Mouse (Mus musculus) lung, postnatal 10 days (tissue): ENCODE measurements around the gene Slc25a41.

Experiments
- DNase-seq: peaks from one replicate; pipeline ENCODE4 v3.0.0; 2021

The Slc25a41 gene

GRCm38 (mm10) chr17:57038978-57039377 lies 2.5 kb downstream of the Slc25a41 start:
- DNase-seq, result no peak

DNA sequence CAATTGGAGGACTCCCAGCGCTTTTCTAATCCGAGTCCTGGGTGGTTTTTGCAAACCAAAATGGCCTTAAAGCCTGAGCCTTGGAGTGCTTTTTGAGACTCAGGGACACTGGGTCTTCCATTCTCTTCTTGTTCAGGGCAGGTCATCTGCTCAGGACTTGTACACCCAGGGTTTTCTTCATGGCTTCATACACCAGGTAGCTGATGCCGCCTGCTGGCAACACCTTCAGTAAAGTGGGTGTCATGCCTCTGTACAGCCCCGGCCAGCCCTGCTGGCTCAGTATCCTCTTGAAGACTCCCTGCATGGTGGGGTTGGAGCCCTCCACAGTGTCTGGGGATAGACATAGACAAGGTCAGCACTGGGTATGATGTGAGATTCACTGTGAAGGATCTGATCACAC lies 8.6 kb downstream of the Slc25a41 start:
- no peak for DNase-seq

GRCm38 (mm10) chr17:57031661-57032420 lies 9.6 kb downstream of the Slc25a41 start:
- peak; percentile 100 for DNase-seq

DNA sequence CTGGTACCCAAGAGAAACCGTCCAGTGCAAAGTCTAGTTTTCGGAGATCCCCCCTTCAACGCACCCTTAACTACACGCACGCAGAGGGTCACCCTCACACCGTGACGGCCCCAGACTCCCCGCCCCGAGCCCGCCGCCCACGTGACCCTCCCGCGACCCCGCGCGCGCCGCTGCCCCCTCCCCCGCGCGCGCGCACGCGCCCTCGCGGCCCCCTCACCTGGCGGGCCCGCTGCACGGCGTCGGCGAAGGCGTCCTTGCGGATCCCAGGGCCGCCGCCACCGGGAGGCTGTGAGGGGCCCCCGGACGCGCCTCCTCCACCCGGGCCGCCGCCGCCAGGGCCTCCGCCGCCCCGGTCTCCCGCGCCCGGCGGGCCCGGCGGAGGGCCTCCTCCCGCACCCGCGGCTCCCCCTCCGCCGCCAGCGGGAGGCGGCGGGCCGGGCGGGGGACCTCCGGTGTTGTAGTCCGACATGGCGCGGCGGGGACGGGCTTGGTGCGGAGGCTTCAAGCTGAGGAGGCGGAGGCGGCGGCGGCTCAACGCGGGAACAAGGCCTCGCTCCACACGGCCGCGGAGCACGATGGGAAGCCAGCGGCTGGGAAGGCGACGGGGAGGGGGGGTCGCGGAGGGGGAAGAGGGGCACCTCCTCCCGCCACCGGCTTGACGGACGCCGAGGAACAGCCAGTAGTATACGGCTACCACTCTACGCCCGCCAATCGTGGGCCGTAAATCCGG lies 10.4 kb downstream of the Slc25a41 start, which contains the start of gene Khsrp:
TSS of gene Khsrp (minus strand) at position 592 of the 730 bp plus-strand sequence.
- DNase-seq, result peak; percentile 55

- peak; percentile 22 for DNase-seq
These were observed 11.8 kb downstream of the Slc25a41 start for GRCm38 (mm10) chr17:57029691-57030090.

GRCm38 (mm10) chr17:57027471-57027870 lies 14.0 kb downstream of the Slc25a41 start:
- DNase-seq, result no peak

DNA sequence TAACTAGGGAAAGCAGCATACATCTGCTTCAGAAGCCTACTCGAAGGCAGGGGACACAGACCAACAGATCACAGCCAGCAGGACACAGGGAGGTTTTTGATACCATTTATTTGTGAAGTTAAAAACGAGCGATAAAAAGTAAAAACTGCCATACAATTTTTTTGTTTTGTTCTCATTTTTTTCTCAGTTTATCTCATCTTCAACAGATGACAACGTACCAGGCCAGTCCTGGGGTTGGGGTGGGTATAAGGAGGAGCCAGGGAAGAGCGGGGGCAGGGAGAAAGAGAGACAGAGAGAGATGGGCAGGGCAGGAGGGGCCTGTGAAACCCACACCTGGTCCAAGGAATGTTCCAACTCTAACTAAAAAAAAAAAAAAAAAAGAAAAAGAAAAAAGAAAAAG lies 20.5 kb downstream of the Slc25a41 start:
- DNase-seq, result no peak

GRCm38 (mm10) chr17:57019693-57020092 lies 21.8 kb downstream of the Slc25a41 start:
- DNase-seq, result no peak

- DNase-seq, result no peak
These were observed 29.1 kb downstream of the Slc25a41 start for GRCm38 (mm10) chr17:57012245-57012795.

DNA sequence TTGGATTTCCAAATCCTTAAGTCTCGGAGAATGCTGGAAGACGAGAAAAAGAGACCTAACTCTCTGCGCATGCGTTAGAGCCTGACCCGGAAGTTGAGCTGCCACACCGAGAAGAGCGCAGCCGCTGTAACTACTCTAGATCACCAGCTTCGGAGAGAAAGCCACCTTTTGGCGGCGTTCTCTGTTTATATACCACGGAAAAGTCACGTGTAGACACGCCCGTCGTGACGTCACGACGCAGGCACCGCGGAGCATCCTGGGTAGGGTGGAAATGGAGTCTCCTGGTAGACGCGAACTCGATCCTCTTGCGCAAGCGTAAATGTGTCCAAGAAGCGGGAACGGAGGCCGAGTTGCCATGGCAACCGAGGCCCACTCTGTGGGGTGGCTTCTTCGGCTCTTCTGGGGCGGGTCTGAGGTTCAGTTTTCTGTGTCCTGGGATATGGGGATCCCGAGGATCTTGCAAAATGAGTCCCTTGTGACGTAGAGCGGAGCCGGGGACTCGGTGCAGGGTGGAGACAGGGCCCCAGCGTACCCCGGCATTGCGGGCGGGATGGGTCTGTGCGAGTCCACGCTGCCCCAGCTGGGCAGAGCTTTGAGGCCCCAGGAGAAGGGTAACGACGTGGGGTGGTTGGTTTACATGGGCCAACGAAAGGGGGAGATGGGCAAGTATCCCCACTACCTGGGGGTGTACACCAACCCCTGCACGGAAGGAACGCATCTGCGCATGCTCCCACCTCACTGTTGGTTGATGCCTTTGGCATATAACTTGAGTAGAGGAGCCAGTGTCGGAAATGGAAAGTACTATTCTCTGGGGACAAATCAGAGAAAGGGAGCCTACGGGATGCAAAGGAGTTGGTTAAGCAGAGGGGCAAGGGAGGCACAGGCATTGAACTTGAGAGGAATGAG lies 30.0 kb downstream of the Slc25a41 start, which contains the start of the genes Gtf2f1 and Gm17949:
TSS of gene Gtf2f1 (minus strand) at position 53 of the 906 bp plus-strand sequence.
TSS of gene Gm17949 (plus strand) at position 234 of the 906 bp plus-strand sequence.
- peak; percentile 96 for DNase-seq

GRCm38 (mm10) chr17:57010911-57011235 lies 30.6 kb downstream of the Slc25a41 start:
- no peak for DNase-seq

DNA sequence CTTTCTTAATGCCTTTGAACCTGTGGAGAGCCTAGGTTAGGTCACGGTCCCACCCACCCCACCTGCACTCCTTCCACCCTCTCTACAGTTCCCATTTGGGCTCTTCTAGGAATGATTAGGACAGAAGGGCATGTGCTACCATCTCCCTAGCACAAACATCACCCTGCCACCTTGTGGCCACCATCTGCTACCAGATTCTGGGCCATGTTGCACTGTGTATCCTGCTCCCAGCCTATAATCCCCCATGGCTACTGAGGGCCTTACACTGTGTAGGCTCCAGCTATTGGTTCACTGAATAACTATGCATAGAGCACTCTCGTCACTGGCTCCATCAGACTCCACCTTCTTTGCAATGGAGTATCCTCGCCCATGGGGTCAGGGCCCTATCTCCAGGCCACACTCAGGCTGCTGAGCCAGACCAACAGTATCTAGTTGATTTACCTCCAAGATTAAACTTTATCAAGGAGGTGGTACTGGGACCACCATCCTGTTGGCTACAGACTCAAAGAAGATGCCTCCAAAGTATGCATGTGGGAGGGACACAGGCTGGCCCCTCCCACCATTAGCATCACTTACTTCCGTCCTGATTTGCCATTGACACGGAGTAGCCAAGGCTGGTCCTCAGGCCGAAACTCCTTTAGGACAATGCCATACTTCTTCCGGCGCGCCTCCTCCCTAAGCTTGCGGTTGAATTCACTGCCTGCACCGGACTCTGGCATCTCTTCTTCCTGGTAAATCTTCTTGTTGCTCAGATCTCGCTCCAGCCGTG lies 34.1 kb downstream of the Slc25a41 start:
- DNase-seq, result no peak

DNA sequence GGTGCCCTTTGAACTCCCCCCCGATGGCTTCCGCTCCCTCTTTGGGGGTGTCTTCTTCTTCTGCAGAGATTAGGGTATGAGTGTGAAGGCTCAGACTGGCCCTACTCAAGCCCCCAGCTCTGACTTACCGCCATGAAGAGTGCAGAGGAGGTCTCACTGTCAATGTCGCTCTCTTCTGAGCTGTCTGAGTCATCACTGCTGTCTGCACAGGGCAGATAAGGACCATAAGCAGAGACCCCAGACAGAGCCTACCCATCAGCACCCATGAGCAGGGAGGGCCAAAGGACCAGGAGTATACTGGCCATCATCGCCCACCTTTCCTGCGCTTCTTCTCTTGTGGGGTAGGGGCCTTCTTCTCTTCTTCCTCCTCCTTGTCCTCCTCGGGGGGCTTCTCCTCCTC lies 37.5 kb downstream of the Slc25a41 start:
- DNase-seq, result no peak

GRCm38 (mm10) chr17:57001228-57001627 lies 40.2 kb downstream of the Slc25a41 start:
- no peak for DNase-seq

GRCm38 (mm10) chr17:56999968-57000609 lies 41.4 kb downstream of the Slc25a41 start, which contains the start of gene Pspn:
TSS of gene Pspn (minus strand) at chr17:57000018.
- no peak for DNase-seq

DNA sequence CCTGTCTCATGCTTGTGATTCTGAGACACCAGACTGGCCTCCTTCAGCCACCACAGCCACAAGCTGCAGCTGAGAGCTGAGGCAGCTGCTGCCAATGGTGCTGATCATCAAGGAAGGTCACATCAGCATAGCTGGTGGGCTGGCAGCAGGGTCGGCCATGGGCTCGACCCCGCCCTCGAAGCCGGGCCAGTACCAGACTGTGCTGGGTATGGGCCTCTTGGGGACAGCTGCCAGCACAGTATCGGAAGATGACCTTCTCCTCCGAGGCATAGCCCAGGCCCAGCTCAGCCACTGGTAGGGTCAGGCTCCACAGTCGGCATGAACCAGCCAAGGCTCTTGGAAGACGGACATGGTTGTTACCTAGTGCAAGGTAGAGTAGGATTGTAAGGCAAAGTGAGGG lies 42.0 kb downstream of the Slc25a41 start:
- DNase-seq, result no peak

GRCm38 (mm10) chr17:56997029-56997667 lies 44.3 kb downstream of the Slc25a41 start, which contains the start of gene Alkbh7:
TSS of gene Alkbh7 (plus strand) at chr17:56997339.
- peak; percentile 99 for DNase-seq

- DNase-seq, result no peak
These were observed 44.9 kb downstream of the Slc25a41 start for GRCm38 (mm10) chr17:56996506-56996905.

DNA sequence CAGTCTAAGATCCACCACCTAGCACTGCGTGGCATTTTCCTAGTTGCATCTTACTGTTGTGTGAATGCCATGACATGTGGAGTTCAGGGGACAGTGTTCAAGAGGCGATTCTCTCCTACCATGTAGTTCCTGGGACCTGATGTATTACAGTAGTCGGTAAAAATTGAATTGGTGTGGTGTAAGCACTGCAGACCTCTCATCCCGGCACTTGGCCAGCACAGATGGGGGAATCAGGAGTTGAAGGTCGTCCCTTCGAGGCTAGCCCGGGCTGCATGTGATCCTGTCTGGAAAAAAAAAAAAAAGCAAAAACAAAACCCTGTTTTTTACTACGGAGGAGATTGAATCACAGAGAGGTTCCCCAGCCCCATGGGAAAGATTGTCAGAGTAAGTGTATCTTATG lies 46.4 kb downstream of the Slc25a41 start:
- DNase-seq, result no peak

DNA sequence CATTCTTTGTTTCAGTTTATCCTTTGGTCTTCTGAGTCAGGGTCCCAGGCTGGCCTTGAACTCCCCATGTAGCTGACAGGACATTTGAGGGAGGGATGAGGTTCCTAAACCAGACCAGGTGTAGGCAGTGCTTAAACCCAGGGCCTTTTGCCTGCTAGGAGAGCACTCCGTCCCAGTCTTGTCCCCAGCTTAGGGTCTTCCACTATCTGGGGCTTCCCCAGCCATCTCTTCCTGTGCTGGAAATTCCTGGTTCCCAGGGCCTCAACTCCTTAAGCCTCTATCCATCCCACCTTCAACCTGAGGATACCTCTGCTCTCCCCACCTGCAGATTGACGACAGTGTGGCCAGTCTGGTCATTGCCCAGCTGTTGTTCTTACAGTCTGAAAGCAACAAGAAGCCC lies 50.5 kb downstream of the Slc25a41 start:
- DNase-seq, result no peak
